Mouse (Mus musculus) left cerebral cortex, postnatal 25 days (tissue): Measurements from ENCODE around the gene Rrp12. TPM values are rescaled to one million over a fixed set of nuclear protein-coding genes. Genes with fewer than 3 reads are reported as not detected.

Experiments used
- total RNA-seq, 2 experiments: library from RNA; stranded (reverse); gene quantifications; 2 replicates each; pipeline ENCODE4 v1.2.3; 2021

Gene Rrp12
- total RNA-seq, 2 experiments from 2014 or later, result 34.5 to 35.5 TPM

Other genes with a start within 250 kb of the Rrp12 start
- gene Slit1, start 152.5 kb downstream of the Rrp12 start, total RNA-seq, result 10 to 100 TPM; 46.4 to 49.8 TPM
- gene Arhgap19, start 94.1 kb downstream of the Rrp12 start, total RNA-seq, result 1 to 10 TPM; 2.7 to 3.7 TPM
- gene Frat1, start 66.2 kb downstream of the Rrp12 start, total RNA-seq, result 10 to 100 TPM; 14.2 to 15.2 TPM
- 1 to 10 TPM; 7.4 to 7.6 TPM for gene Frat2, start 48.0 kb downstream of the Rrp12 start, total RNA-seq
- gene Pgam1, start 15.8 kb upstream of the Rrp12 start, total RNA-seq, result 100 to 1,000 TPM; 574 to 598 TPM
- gene Exosc1, start 37.2 kb upstream of the Rrp12 start, total RNA-seq, result 10 to 100 TPM; 28.0 to 28.5 TPM
- 10 to 100 TPM; 45.3 to 46.2 TPM for gene Zdhhc16, start 37.3 kb upstream of the Rrp12 start, total RNA-seq
- gene Mms19, start 85.0 kb upstream of the Rrp12 start, total RNA-seq, result 10 to 100 TPM; 23.7 to 27.0 TPM
- gene Ubtd1, start 85.6 kb upstream of the Rrp12 start, total RNA-seq, result 10 to 100 TPM; 10.7 to 13.6 TPM
- gene Ankrd2, start 139.8 kb upstream of the Rrp12 start, total RNA-seq, result under 1 TPM in 1 of 2 experiments, not detected in 1; 0.30 TPM
- 1 to 10 TPM; 3.1 to 5.0 TPM for gene Hoga1, start 149.4 kb upstream of the Rrp12 start, total RNA-seq
- under 1 TPM; 0.53 to 0.55 TPM for gene 4933411K16Rik, start 156.1 kb upstream of the Rrp12 start, total RNA-seq
- gene Morn4, start 190.2 kb upstream of the Rrp12 start, total RNA-seq, result 10 to 100 TPM; 67.3 to 70.9 TPM
- 10 to 100 TPM; 61.0 to 63.1 TPM for gene Pi4k2a, start 194.3 kb upstream of the Rrp12 start, total RNA-seq
- gene Avpi1, start 232.9 kb upstream of the Rrp12 start, total RNA-seq, result 10 to 100 TPM; 28.2 to 29.1 TPM